Mouse (Mus musculus) yolk sac, embryonic 10.5 days (tissue): ENCODE results near the gene Plekho1.

Experiments used
- DNase-seq: peaks from one replicate; pipeline ENCODE4 v3.0.0-alpha.2; 2017; ENCODE audit warnings: low spot score

The Plekho1 gene

DNA sequence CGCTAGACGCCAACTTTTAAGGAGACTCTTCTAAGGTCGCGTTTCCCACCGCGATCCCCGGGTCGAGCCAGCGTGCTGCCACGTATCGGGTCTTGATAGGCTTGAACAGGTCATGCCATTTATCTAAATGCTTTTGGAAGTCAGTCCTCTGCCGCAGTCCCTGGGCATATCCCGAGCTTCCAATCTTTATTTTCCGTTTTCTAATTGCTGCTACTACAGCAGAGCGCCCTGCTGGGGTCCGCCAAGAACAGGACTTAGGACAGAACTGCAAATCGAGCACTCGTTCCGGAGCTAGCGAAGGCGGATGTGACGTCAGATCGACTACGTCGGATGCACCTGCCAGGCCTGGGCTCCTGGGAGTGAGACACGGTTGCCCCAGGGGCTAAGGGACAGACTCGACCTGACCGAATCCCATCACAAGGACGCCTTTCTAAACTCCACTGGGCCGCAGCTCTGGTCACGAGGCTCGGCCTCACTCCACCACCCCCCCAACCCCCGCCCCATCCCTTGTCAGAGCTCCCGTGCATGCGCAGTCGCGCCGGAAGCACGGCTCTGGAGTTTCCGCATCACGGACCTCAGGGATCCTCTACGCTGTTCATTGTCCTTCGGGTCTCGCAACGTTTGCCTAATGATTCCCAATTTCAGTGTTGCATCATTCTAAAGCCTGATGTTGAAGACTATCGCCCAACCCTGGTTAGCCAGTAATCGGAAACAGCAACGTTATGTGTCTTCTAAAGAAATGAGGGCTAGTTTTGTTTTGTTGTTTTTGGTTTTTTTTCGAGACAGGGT lies 44.8 kb downstream of the Plekho1 start:
- peak; percentile 94 for DNase-seq

DNA sequence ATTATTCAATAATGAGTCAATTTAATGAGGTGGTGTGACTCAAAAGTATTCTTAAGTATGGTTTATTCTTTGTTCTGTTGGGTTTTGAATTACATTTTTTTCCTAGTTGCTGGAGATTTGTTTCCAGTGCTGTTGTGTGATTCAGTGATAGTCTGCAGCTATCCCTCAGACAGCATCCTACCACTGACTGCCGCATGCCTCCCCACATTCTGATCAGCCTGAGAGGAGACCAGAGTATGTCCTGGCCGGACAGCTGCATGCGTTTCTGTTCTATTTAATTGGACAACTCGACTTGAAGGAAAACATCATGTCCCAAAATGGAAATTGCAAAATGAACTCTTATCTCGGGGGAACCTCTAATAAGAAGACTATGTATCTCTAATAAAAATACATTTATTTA lies 47.5 kb downstream of the Plekho1 start:
- DNase-seq = no peak

DNA sequence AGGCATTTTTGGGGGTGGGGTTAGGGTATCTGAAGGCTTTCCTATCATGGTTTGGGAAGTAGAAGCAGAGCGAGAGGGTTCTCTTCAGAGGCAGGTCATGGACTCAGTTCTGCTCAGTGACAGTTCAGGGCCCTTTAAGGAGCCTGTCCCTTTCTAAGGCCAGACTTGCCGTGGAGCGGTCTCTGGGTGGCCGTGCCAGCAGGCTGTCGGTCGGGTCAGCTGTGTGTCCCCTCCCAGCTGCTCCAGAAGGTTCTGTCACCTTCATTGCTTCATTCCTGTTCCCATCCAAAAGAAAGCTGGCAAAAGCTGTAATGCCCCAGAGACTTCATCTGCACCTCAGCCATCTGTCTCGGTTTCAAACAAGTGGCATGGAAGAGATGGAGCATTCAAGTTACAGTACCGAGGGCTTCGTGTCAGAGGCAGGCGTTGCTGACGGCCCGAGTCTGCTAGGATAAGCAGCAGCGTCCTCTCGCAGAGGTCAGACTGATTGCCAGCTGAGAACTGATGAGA lies 50.0 kb downstream of the Plekho1 start:
- DNase-seq = no peak

DNA sequence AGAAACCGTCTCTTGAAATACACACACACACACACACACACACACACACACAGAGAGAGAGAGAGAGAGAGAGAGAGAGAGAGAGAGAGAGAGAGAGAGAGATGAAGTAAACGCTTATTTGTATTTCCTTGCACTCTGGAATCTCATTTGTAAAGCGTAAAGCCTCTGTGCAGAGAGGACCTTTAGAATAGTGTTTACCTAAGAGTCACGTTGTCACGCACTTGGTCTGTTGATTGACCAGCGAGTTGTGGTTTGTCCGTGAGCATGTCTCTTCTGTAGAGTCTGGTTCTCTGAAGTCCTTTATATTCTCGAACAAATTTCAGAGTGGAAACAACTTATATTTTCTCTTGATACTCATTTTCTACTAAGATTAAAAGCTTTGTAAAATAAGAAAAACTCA lies 51.1 kb downstream of the Plekho1 start:
- DNase-seq = no peak

DNA sequence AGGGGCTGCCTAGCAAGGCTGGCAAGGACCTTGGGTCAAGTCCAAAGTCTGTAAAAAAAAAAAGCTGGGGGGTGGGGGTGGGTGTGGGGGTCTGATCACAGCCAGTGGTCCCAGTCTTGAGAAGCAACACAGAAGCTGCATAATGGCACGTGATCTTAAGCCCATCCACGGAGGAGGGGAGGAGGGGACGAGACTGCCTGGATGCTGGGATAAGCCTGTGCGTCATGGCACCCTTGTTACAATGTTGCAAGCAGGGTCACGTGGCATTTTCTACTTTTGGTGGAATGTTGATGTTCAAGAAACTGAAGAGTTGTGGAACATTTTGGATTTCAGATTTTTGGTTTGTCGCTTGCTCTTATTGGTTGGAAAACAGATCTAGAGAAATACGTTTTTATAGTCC lies 52.6 kb downstream of the Plekho1 start:
- no peak for DNase-seq

DNA sequence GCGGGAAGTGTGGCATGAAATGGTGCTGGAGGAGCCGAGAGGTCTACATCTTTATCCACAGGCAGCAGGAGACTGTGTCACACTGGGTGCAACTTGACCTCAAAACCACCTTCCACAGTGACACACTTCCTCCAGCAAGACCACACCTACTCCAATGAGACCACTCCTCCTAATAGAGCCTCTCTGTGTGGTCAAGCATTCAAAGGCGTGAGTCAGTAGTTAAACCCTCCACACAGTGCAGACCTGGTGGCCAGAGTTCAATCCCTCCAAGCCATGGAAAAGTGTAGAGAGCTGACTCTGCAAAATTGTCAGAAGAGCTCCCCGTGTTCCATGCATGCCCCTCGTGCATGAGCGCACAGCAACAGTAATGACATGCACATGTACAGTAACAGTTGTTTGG lies 53.1 kb downstream of the Plekho1 start:
- peak; percentile 47 for DNase-seq

DNA sequence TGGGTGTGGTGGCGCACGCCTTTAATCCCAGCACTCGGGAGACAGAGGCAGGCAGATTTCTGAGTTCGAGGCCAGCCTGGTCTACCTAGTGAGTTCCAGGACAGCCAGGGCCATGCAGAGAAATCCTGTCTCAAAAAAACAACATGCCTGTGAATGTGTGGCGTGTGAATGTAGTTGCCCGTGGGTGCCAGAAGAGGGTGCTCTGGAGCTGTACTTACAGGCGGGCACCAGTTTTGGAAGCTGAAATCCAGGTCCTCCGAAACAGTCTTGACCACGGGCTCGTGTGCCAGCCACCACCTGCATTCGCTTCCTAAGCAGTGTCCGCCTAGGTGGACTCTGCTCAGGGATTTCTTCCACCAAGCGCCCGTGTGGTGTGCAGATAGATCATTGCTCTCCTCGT lies 57.0 kb downstream of the Plekho1 start:
- DNase-seq = no peak
